Mouse (Mus musculus) brain, embryonic 18.5 days (tissue): Measurements from ENCODE around the gene Foxe1.
A peak's percentile ranks its signal among the peaks of the same experiment; 100 is the strongest.

ENCODE experiments used
- DNase-seq: peaks from one replicate; pipeline ENCODE4 v3.0.0-alpha.2; 2012; ENCODE audit warnings: low read depth, low spot score

Gene Foxe1

GRCm38 (mm10) chr4:46347580-46348515, 4.4 kb downstream of the Foxe1 start:
- DNase-seq: no peak

DNA sequence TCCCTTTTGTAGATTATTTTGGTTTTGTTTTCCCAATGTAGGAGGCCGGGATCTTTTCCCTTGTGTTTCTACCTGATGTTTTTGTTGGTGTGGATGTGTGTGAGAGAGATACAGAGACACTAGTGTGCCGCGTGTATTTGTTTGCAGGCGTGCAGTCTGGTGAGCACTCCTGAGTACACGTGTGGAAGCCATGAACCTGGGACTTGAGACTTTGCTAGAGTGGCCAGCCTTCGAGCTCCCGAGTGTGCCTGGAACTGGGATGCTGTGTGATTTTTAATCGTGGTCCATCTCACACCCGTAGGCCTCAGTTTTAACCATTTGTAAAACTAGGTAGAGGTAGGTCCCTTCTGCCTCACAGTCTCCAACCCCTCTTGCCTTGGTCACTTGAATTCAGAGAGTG, 5.5 kb downstream of the Foxe1 start:
- no peak for DNase-seq

GRCm38 (mm10) chr4:46349530-46349929, 6.1 kb downstream of the Foxe1 start:
- no peak for DNase-seq

GRCm38 (mm10) chr4:46353045-46353444, 9.6 kb downstream of the Foxe1 start:
- no peak for DNase-seq

DNA sequence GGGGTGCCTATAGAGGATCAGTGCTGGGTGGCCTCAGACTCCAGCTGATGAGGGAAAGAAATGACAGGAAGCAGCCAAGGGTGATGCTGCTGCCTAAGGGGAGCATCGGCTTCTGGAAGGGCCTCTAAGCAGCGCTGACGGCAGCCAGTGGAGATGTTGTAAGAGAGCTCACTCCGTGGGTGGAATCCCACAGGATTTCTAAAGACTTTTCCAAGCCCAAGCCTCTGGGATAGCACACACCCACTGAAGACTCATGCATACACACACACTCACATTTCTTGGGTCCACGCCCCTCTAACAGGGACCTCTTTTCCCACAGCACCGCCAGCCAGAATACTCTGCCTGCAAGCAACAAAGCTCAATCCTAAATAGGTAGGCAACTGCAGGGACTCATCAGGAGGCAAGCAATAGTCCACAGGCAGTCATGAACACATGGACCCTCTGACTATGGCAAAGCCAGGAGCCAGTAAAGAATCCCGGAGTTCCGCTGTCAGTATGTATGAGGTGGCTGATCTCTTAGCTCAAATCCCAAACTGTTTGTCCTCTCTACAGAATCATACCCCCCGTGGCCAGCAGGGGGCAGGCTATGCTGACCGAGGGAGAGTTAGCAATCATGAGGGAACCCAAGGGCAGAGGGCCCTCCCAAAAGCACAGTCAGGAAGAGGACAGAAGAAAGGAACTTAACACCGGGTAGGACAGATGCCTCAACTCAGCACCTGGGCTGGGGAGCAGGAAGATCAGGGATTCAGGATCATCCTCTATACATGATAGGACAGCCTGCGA, 13.1 kb downstream of the Foxe1 start:
- no peak for DNase-seq

- DNase-seq: no peak
These were observed 16.3 kb downstream of the Foxe1 start for GRCm38 (mm10) chr4:46359539-46360253.

DNA sequence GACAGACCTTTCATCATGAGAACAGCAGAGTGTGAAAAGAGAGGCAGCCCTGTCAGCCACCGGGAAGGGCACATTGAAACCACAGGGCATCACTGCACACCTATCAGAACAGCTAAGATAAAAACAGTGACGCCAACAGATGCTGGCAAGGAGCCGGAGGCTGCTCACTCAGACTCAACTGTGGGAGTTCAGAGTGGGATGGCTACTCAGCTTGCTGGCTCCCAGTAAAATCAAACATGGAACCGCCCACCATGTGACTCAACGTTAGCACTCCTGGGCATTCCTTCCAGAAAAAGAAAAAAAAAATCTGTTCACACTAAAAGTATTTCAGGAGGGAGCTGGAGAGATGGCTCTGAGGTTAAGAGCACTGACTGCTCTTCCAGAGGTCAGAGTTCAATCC, 17.8 kb downstream of the Foxe1 start:
- DNase-seq: no peak

DNA sequence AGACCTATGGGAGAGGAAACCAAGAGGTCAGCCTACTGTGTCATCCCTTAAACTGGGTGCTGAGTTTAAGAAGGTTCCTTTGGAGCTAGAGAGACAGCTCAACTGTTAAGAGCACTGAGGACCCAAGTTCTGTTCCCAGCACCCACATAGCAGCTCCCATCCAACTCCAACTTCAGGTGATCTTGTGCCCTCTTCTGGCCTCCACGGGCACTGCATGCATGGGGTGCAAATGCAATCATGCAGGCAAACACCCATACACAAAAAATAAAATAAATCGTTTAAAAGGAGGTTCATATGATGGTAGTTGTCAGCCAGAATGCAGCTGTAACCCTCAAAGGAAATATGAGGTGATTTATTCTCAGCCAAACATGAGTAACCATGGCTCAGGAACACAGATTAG, 21.0 kb downstream of the Foxe1 start:
- DNase-seq: no peak

DNA sequence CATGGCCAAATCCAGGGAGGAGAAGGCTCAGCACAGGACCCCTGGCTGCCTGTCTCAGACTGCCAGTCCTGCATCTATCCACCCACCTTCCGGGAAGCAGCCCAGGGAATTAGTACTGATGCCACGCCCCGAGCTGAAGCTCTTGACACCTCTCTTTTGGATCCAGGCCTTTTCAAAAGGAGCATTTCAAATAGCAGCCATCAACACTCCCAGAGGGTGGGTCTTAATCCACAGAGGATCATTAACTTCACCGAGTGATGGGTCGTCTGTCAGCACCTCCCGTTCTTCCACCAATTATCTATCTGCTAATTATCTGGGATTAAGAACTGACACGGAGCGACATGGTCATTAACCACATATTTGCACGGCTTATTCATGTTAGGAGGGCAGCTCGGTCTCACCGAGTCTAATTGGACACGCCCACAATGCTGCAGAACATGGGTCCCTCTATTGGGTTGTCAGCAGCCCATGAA, 24.1 kb downstream of the Foxe1 start:
- no peak for DNase-seq

DNA sequence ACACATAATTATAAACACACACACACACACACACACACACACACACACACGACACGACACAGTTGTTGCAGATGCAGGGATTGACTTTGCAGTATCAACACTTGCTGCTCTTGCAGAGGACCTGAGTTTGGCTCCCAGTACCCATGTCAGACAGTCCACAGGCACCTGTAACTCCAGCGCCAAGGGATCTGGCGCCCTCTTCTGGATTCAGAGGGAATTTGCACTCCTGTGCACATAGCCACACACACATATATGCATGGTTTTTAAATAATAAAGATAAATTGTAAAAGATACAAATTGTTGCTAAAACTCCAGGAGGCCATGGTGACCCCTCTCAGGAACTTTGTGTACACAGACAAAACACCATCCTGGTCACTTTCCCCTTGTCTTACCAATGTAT, 25.7 kb downstream of the Foxe1 start:
- no peak for DNase-seq

DNA sequence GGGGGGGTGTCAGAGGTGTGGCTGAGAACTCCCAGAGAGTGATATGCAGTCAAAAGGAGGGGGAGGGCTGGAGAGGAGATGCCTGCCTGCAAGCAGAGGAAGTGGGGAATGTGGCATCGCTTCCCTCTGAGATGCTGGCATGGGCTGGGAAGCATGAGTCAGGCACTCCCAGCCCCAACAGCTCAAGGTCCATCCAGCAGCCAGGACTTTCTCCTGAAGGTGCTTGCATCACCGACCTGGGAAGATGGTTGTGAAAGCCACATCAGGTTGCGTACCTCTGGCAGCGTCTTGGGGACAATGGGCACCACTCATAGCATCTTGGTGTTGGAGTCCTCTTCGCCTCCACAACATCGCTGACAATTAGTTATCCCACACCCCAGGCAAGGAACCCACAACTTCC, 27.0 kb downstream of the Foxe1 start:
- DNase-seq: no peak

GRCm38 (mm10) chr4:46371030-46371429, 27.6 kb downstream of the Foxe1 start:
- no peak for DNase-seq

DNA sequence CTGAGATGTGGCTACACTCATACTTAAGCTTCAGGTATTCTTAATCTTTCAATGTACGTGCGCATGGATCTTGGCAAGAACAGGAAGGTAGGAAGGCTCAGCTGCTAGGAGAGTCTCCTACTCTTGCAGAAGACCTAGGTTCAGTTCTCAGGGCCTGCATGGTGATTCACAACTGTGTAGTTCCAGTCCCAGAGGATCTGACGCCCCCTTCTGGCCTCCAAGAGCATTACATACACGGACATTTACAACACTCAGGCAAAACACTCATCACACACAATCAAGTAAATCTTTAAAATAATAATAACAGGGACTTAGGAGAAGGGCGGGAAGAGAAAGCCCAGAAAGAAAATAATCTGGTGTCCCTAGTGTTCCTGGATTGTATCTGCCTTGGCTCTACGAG, 31.0 kb downstream of the Foxe1 start:
- DNase-seq: no peak

GRCm38 (mm10) chr4:46374869-46375368, 31.5 kb downstream of the Foxe1 start:
- DNase-seq: no peak

- DNase-seq: no peak
These were observed 45.1 kb downstream of the Foxe1 start for GRCm38 (mm10) chr4:46388556-46388955.

GRCm38 (mm10) chr4:46389013-46389611, 45.7 kb downstream of the Foxe1 start, which contains the start of gene Trmo:
TSS of gene Trmo (minus strand) at chr4:46389437.
- DNase-seq: peak; percentile 95

DNA sequence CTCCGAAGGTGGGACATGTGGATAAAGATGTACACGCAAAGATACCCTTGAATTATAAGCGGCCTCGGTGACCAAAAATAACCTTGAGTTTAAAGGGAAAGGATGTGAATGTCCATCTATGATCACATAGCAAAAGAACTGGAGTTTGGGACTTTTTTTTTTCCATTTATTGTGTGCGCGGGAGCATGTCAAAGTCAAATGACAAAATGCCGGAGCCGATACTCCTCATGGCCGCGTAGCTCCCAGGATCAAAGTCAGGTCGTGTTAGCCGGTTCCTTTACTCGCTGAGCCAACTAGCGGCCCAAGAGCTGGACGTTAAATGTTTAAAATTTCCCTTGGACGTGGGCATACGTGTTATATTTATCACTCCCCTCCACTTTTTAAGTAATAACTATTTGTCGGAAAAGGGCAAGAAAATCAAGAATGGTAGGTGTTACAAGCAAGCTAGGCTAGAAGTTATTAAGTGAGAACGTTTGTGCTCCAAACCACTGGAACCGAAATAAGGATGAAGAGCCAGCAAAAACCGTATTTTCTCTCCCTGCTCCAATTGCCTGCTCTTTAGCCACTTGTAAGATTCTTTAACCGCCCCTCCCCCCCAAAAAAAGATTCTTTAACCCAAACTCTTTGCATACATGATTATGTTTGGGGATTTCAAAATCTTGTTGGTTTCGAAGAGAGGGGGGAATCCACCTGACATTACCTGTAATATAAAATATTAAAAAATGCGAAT, 46.4 kb downstream of the Foxe1 start:
- no peak for DNase-seq

GRCm38 (mm10) chr4:46390390-46390970, 47.1 kb downstream of the Foxe1 start:
- DNase-seq: peak; percentile 55

DNA sequence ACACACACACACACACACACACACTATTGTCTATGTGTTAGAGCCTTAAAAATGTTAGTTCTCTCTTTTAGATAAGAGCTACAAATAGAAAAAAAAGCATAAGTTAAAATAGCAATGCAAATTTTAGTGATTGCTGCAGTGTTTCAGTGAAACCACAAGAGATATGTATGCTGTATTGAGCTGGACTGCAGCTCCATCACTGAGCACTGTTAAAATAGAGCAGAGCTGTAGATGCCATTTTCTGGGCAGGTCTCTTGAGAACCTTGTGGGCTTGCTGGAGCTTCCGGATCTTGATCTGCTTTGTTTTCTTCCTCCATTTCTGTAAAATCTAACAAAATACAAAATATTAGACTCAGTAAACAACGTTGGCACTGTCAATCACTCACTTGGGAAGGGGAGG, 51.0 kb downstream of the Foxe1 start:
- DNase-seq: no peak

DNA sequence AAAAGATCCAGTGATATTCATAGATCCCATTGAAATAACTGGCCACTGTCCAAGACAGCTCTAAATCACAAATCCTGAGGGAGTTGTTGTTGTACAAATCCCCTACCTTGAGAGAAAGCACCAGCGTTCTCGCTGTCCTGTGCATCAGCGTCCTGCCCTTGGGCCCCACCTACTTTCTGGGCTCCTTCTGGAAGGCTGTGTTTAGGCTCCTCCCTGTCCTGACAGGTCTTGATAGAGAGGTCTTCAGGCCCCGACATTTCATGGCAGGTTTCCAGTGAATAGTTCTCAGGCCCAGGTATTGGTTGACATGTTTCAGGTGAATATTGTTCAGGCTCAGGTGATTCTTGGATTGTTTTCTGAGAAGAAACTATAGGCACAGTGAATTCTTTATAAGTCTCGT, 52.3 kb downstream of the Foxe1 start:
- DNase-seq: no peak
